Mouse (Mus musculus) embryonic fibroblast, embryonic 13.5 days (primary cell): Measurements from ENCODE around the gene Mindy4. TPM values are rescaled to one million over a fixed set of nuclear protein-coding genes. Genes with fewer than 3 reads are reported as not detected.

ENCODE experiments used
- H3K27ac ChIP-seq: 2 replicates; pipeline ENCODE4 v1.5.1; 2012; ENCODE audit warnings: low read length, control low read depth, inconsistent platforms; ENCODE audit not compliant: insufficient read depth
- H3K4me1 ChIP-seq: 2 replicates; pipeline ENCODE4 v1.6.1; 2011; ENCODE audit warnings: low read length; ENCODE audit not compliant: control insufficient read depth, insufficient read depth
- H3K4me3 ChIP-seq: 2 replicates; pipeline ENCODE4 v1.5.1; 2011; ENCODE audit warnings: mild to moderate bottlenecking, control low read depth, low read length; ENCODE audit not compliant: insufficient read depth
- CTCF ChIP-seq: IDR thresholded peaks from 2 replicates; pipeline ENCODE4 v1.5.1; 2011; ENCODE audit warnings: mild to moderate bottlenecking, control low read depth, low read length, moderate library complexity, borderline replicate concordance; ENCODE audit not compliant: insufficient read depth
- POLR2A ChIP-seq: IDR thresholded peaks from 2 replicates; pipeline ENCODE4 v1.6.1; 2011; ENCODE audit warnings: low read depth, mild to moderate bottlenecking, control low read depth, low read length, moderate library complexity
- polyA plus RNA-seq: library from polyadenylated mRNA; stranded (reverse); fragments of >200 nt; gene quantifications from 2 replicates; pipeline ENCODE4 v1.2.4, GENCODE M21; 2011; ENCODE audit warnings: low read depth; ENCODE audit not compliant: missing spikeins, insufficient read length

Gene Mindy4
- polyA plus RNA-seq, 1 experiment = 8.6 TPM

DNA sequence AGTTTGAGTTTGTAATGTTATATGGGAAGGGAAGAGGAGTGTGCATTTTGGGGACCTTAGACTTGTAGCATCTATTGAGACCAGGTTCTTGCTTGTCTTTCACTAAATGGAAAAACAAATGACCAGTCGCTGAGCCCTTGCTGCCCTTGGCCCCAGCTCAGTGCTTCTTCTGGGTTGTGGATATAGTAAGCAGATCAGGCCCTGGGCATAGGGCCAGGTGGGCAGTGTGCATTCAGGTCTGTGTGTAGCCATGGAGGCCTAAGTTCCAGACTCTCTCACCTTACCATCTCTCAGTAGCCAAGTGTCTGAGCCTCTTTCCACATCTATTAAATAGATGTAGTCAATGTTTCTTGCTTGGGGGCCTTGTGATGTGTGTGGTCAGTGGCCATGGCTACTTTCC, 92.1 kb downstream of the Mindy4 start:
- no peak for TF ChIP-seq POLR2A
- H3K4me3 ChIP-seq = no peak overlapping the region
- H3K4me1 ChIP-seq = no peaks in the 10 kb centered on the region
- H3K27ac ChIP-seq = no peak overlapping the region

DNA sequence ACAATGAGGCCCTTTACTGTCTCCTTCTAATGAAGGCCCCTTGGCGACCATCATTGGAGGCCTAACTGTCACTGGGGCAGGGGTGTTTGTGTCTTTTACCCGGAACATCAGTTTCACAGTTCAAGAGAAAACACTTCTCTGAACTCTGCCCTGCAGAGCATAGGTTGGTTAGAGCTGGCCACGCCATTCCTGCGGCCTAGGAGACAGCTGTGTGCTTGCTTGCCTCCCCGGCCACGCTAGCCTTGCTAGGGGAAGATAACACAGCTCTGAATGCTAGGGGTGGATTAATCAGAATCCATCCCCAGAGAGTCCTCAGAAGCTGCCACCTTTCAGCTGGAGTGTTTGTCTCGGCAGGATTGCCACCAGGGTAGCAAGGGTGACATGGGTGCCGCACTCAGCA, 96.3 kb downstream of the Mindy4 start:
- no peaks in the 10 kb centered on the region for H3K4me1 ChIP-seq

GRCm38 (mm10) chr6:55299917-55300316, 96.7 kb downstream of the Mindy4 start:
- no peak for TF ChIP-seq CTCF
- TF ChIP-seq POLR2A = no peak
- no peak overlapping the region for H3K4me3 ChIP-seq
- H3K4me1 ChIP-seq = no peaks in the 10 kb centered on the region
- no peak overlapping the region for H3K27ac ChIP-seq

More for the DNA sequence above, 96.3 kb downstream of the Mindy4 start:
- TF ChIP-seq CTCF (no peak), POLR2A (no peak)
- H3K27ac ChIP-seq = no peak overlapping the region
- no peak overlapping the region for H3K4me3 ChIP-seq

- no peak for TF ChIP-seq POLR2A
- TF ChIP-seq CTCF = no peak
- H3K4me3 ChIP-seq = no peak overlapping the region
- H3K4me1 ChIP-seq = no peaks in the 10 kb centered on the region
- H3K27ac ChIP-seq = no peak overlapping the region
These were observed 97.5 kb downstream of the Mindy4 start for GRCm38 (mm10) chr6:55300704-55301103.

GRCm38 (mm10) chr6:55310179-55310578, 107.0 kb downstream of the Mindy4 start:
- Histone ChIP-seq H3K27ac (no peak overlapping the region), H3K4me1 (peaks cover 4% of the 10 kb centered on the region; the same call in 1 of the 2 replicates), H3K4me3 (no peak overlapping the region)
- TF ChIP-seq POLR2A = no peak
- TF ChIP-seq CTCF = no peak

DNA sequence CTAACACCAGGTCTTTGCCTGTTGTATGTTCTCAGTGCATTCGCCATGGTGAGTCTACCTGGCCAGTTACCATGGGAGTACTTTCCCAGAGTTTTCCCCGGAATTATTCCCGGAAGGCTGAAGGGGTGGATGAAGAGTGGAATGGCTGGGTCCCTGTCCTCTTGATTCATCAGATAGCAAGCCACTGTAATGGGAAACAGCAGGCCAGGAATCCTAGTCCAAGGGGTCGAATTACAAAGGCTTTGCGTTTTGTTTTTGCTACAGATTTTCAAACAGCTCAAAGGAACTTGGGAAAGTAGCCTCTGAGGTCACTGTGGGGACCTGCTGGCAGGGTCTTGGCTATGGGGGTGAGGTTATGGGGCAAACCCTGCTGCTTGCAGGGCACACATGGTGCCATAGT, 108.8 kb downstream of the Mindy4 start:
- peaks cover 4% of the 10 kb centered on the region; the same call in 1 of the 2 replicates for H3K4me1 ChIP-seq
- H3K4me3 ChIP-seq = no peak overlapping the region
- no peak for TF ChIP-seq POLR2A
- TF ChIP-seq CTCF = no peak
- H3K27ac ChIP-seq = no peak overlapping the region

DNA sequence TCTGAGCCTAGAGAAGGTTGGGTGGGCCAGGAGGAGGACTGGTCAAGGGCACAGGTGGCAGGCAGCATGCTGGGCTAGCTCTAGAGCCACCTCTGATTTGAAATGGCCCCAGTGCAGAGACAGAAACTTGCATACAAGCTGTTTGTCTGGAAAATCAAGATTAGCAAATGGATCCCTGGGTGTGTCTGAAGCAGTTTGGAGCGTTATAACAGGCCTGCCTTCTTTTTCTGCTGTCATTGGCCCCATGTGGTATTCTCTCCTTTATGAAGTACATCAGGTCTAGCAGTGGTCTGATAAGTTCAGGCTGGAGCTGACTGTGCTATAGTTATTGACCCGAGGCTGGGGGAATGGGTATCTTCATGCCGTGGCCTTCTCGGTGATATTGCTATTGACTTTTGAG, 110.7 kb downstream of the Mindy4 start:
- Histone ChIP-seq H3K27ac (no peak overlapping the region), H3K4me3 (no peak overlapping the region), H3K4me1 (peaks cover 4% of the 10 kb centered on the region; the same call in 1 of the 2 replicates)
- TF ChIP-seq CTCF (no peak), POLR2A (no peak)

DNA sequence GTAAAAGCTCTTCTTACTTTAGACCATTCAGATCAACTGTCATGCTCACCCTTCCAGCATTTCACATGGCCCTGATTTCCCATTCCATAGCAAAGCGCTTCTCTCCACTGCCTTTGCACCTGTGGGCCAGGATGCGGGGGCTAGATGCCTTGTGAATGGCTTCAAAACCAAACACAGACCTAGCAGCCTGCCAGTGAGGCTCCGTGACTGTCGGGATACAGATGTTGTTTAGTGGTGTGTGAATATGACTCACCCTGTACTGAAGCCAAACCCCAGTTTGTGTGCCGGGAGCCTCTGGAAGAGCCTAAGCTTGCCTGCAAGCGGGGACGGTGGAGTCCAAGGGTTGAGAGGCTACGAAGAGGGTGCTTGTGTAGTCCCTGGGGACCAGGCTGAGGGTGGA, 111.4 kb downstream of the Mindy4 start:
- peaks cover 4% of the 10 kb centered on the region; the same call in 1 of the 2 replicates for H3K4me1 ChIP-seq

GRCm38 (mm10) chr6:55318597-55318996, 115.4 kb downstream of the Mindy4 start:
- TF ChIP-seq CTCF (no peak), POLR2A (no peak)
- Histone ChIP-seq H3K27ac (no peak overlapping the region), H3K4me1 (peaks cover 4% of the 10 kb centered on the region; the same call in 1 of the 2 replicates), H3K4me3 (no peak overlapping the region)

More for the DNA sequence above, 111.4 kb downstream of the Mindy4 start:
- no peak overlapping the region for H3K4me3 ChIP-seq
- TF ChIP-seq POLR2A = no peak
- TF ChIP-seq CTCF = no peak
- no peak overlapping the region for H3K27ac ChIP-seq

- no peak for TF ChIP-seq CTCF
- TF ChIP-seq POLR2A = no peak
- Histone ChIP-seq H3K4me1 (no peaks in the 10 kb centered on the region), H3K27ac (no peak overlapping the region), H3K4me3 (no peak overlapping the region)
These were observed 116.7 kb downstream of the Mindy4 start for GRCm38 (mm10) chr6:55319585-55320551.
